Mouse (Mus musculus) MEL (cell line): ENCODE data around the gene Notch2. TPM values are rescaled to one million over a fixed set of nuclear protein-coding genes. Genes with fewer than 3 reads are reported as not detected.

Experiments used
- DNase-seq: peaks from one replicate; pipeline ENCODE4 v3.0.0; 2011; ENCODE audit warnings: low read depth, low spot score
- H3K27ac ChIP-seq: 2 replicates; pipeline ENCODE4 v1.5.1; 2012; ENCODE audit warnings: low read depth, mild to moderate bottlenecking, control low read depth, low read length, moderate library complexity; ENCODE audit not compliant: control insufficient read depth
- H3K27me3 ChIP-seq, 2 experiments: fragments of 150-350 bp in 1 of 2; sonication (generic) in 1 of 2; 2 replicates each; pipeline ENCODE4 v1.6.1; 2012; ENCODE audit warnings: low read length in 2 of 2, mild to moderate bottlenecking in 2 of 2, improper control_type of control experiment in 1 of 2, moderate library complexity in 1 of 2; ENCODE audit not compliant: insufficient read depth in 2 of 2, control insufficient read depth in 1 of 2
- H3K36me3 ChIP-seq, 2 experiments: 2 replicates each; pipeline ENCODE4 v1.6.1; 2012 to 2014; ENCODE audit warnings: low read length in 2 of 2, improper control_type of control experiment in 1 of 2, inconsistent platforms in 1 of 2, mild to moderate bottlenecking in 1 of 2; ENCODE audit not compliant: insufficient read depth in 2 of 2, control insufficient read depth in 1 of 2
- H3K4me1 ChIP-seq, 2 experiments: fragments of 150-350 bp in 1 of 2; sonication (generic) in 1 of 2; 2 replicates each; pipeline ENCODE4 v1.6.1; 2012; ENCODE audit warnings: low read length in 2 of 2, improper control_type of control experiment in 1 of 2, mild to moderate bottlenecking in 1 of 2; ENCODE audit not compliant: insufficient read depth in 2 of 2, control insufficient read depth in 1 of 2
- H3K4me3 ChIP-seq, 2 experiments: fragments of 150-350 bp in 1 of 2; sonication (generic) in 1 of 2; 2 replicates each; pipeline ENCODE4 v1.5.1; 2012; ENCODE audit warnings: low read depth in 2 of 2, low read length in 2 of 2, mild to moderate bottlenecking in 2 of 2, moderate library complexity in 2 of 2, control low read depth in 1 of 2, improper control_type of control experiment in 1 of 2; ENCODE audit not compliant: control insufficient read depth in 1 of 2, insufficient read depth in 1 of 2
- H3K79me2 ChIP-seq: 2 replicates; pipeline ENCODE4 v1.6.1; 2012; ENCODE audit warnings: mild to moderate bottlenecking, low read length, moderate library complexity; ENCODE audit not compliant: control insufficient read depth, poor library complexity, insufficient read depth
- H3K9ac ChIP-seq: 2 replicates; pipeline ENCODE4 v1.6.1; 2012; ENCODE audit warnings: low read depth, mild to moderate bottlenecking, control low read depth, low read length, moderate library complexity; ENCODE audit not compliant: control insufficient read depth, poor library complexity, severe bottlenecking
- H3K9me3 ChIP-seq: fragments of 150-350 bp; sonication (generic); replicated peaks from 2 replicates; pipeline ENCODE4 v1.6.1; 2012; ENCODE audit warnings: mild to moderate bottlenecking, low read length, improper control_type of control experiment, moderate library complexity; ENCODE audit not compliant: insufficient read depth
- CHD1 ChIP-seq: IDR thresholded peaks from 2 replicates; pipeline ENCODE4 v1.6.1; 2012; ENCODE audit warnings: low read depth, mild to moderate bottlenecking, inconsistent platforms, low read length, improper control_type of control experiment
- CHD2 ChIP-seq: IDR thresholded peaks from 2 replicates; pipeline ENCODE4 v1.6.1; 2011; ENCODE audit warnings: low read length, improper control_type of control experiment
- E2F4 ChIP-seq: IDR thresholded peaks from 2 replicates; pipeline ENCODE4 v1.6.1; 2011; ENCODE audit warnings: low read depth, low read length, improper control_type of control experiment, borderline replicate concordance
- ELF1 ChIP-seq: IDR thresholded peaks from 2 replicates; pipeline ENCODE4 v1.6.1; 2014; ENCODE audit warnings: low read depth, mild to moderate bottlenecking, inconsistent platforms, low read length, improper control_type of control experiment, moderate library complexity
- ETS1 ChIP-seq: IDR thresholded peaks from 2 replicates; pipeline ENCODE4 v1.6.1; 2012; ENCODE audit warnings: low read depth, mild to moderate bottlenecking, inconsistent platforms, low read length, improper control_type of control experiment, moderate library complexity
- GABPA ChIP-seq: IDR thresholded peaks from 2 replicates; pipeline ENCODE4 v1.6.1; 2012; ENCODE audit warnings: low read depth, mild to moderate bottlenecking, inconsistent platforms, low read length, improper control_type of control experiment, moderate library complexity
- GATA1 ChIP-seq: IDR thresholded peaks from 2 replicates; pipeline ENCODE4 v1.6.1; 2011; ENCODE audit warnings: low read depth, low read length, improper control_type of control experiment
- MAFK ChIP-seq: IDR thresholded peaks from 2 replicates; pipeline ENCODE4 v1.6.1; 2011; ENCODE audit warnings: low read depth, mild to moderate bottlenecking, low read length, improper control_type of control experiment, borderline replicate concordance
- MAZ ChIP-seq: IDR thresholded peaks from 2 replicates; pipeline ENCODE4 v1.6.1; 2012; ENCODE audit warnings: low read depth, mild to moderate bottlenecking, inconsistent platforms, low read length, improper control_type of control experiment
- MEF2A ChIP-seq: IDR thresholded peaks from 2 replicates; pipeline ENCODE4 v1.6.1; 2014; ENCODE audit warnings: low read depth, mild to moderate bottlenecking, inconsistent platforms, low read length, improper control_type of control experiment; ENCODE audit not compliant: poor library complexity, insufficient replicate concordance, severe bottlenecking; ENCODE audit errors: extremely low read depth
- MYB ChIP-seq: IDR thresholded peaks from 2 replicates; pipeline ENCODE4 v1.6.1; 2011; ENCODE audit warnings: mild to moderate bottlenecking, low read depth, low read length, improper control_type of control experiment
- NELFE ChIP-seq: IDR thresholded peaks from 2 replicates; pipeline ENCODE4 v1.6.1; 2011; ENCODE audit warnings: low read depth, low read length, improper control_type of control experiment
- POLR2A ChIP-seq, 2 experiments: IDR thresholded peaks; 2 replicates each; pipeline ENCODE4 v1.6.1; 2011 to 2012; ENCODE audit warnings: low read length in 2 of 2, mild to moderate bottlenecking in 2 of 2, control low read depth in 1 of 2, improper control_type of control experiment in 1 of 2, low read depth in 1 of 2, moderate library complexity in 1 of 2; ENCODE audit not compliant: control insufficient read depth in 1 of 2, insufficient read depth in 1 of 2, poor library complexity in 1 of 2
- POLR2AphosphoS5 ChIP-seq: IDR thresholded peaks from 2 replicates; pipeline ENCODE4 v1.6.1; 2012; ENCODE audit warnings: low read depth, borderline replicate concordance, mild to moderate bottlenecking, inconsistent platforms, low read length, moderate library complexity, mixed read lengths
- RAD21 ChIP-seq: IDR thresholded peaks from 2 replicates; pipeline ENCODE4 v1.6.1; 2011; ENCODE audit warnings: mild to moderate bottlenecking, low read depth, low read length, improper control_type of control experiment
- RCOR1 ChIP-seq: IDR thresholded peaks from 2 replicates; pipeline ENCODE4 v1.6.1; 2012; ENCODE audit warnings: low read depth, mild to moderate bottlenecking, inconsistent platforms, low read length, improper control_type of control experiment
- SIN3A ChIP-seq: IDR thresholded peaks from 2 replicates; pipeline ENCODE4 v1.6.1; 2012; ENCODE audit warnings: low read length, improper control_type of control experiment, inconsistent platforms
- SMC3 ChIP-seq: IDR thresholded peaks from 2 replicates; pipeline ENCODE4 v1.6.1; 2011; ENCODE audit warnings: low read depth, low read length, improper control_type of control experiment
- TAL1 ChIP-seq: IDR thresholded peaks from 2 replicates; pipeline ENCODE4 v1.6.1; 2012; ENCODE audit warnings: mild to moderate bottlenecking, inconsistent platforms, low read length, moderate library complexity, mixed read lengths
- TBP ChIP-seq: IDR thresholded peaks from 2 replicates; pipeline ENCODE4 v1.8.0; 2011; ENCODE audit warnings: low read depth, low read length, improper control_type of control experiment
- UBTF ChIP-seq: IDR thresholded peaks from 2 replicates; pipeline ENCODE4 v1.6.1; 2012; ENCODE audit warnings: low read depth, mild to moderate bottlenecking, inconsistent platforms, low read length, improper control_type of control experiment, moderate library complexity, borderline replicate concordance; ENCODE audit not compliant: insufficient read depth
- USF2 ChIP-seq, 2 experiments: IDR thresholded peaks; 2 replicates each; pipeline ENCODE4 v1.6.1; 2011 to 2012; ENCODE audit warnings: improper control_type of control experiment in 2 of 2, low read length in 2 of 2, borderline replicate concordance in 1 of 2, inconsistent platforms in 1 of 2, low read depth in 1 of 2, mild to moderate bottlenecking in 1 of 2; ENCODE audit not compliant: insufficient read depth in 1 of 2
- ZNF384 ChIP-seq: IDR thresholded peaks from 2 replicates; pipeline ENCODE4 v1.6.1; 2012; ENCODE audit warnings: low read depth, mild to moderate bottlenecking, inconsistent platforms, low read length, improper control_type of control experiment
- polyA plus RNA-seq, 2 experiments: library from polyadenylated mRNA; stranded (reverse) in 1 of 2; unstranded in 1 of 2; fragments of >175 nt in 1 of 2; fragments of >200 nt in 1 of 2; gene quantifications; 2 replicates each; pipeline versions ENCODE4 v1.2.1 to v1.2.4; 2012; ENCODE audit warnings: low replicate concordance in 2 of 2, low read depth in 1 of 2; ENCODE audit not compliant: insufficient read length in 2 of 2, insufficient read depth in 1 of 2, missing spikeins in 1 of 2
- total RNA-seq: library from RNA; depleted of rRNA; stranded (reverse); fragments of 300-350 nt; gene quantifications from 2 replicates; pipeline ENCODE4 v1.2.3, GENCODE M21; 2012

The Notch2 gene
- total and polyA plus RNA-seq, 3 experiments: 16.2 to 36.6 (median 16.6) TPM

- no peak overlapping the region for H3K27ac ChIP-seq
- peaks cover 0 to 2% of the 10 kb centered on the region in 2 experiments; a peak in 3 of 4 replicates for H3K36me3 ChIP-seq
- H3K4me1 ChIP-seq: peaks cover 5 to 11% of the 10 kb centered on the region in 2 experiments; a peak in 3 of 4 replicates
- no peaks in the 10 kb centered on the region for H3K27me3 ChIP-seq
- TF ChIP-seq ELF1: no peak
- TF ChIP-seq UBTF: no peak
- no peak for TF ChIP-seq ZNF384
- no peak for TF ChIP-seq TBP
- no peak for TF ChIP-seq POLR2A (IDR thresholded peaks at IDR 0.05; ENCODE audit: control insufficient read depth in 1 of 2, insufficient read depth in 1 of 2, low read depth in 1 of 2, low read length in 2 of 2, poor library complexity in 1 of 2)
- no peak for TF ChIP-seq MAZ
- no peak for TF ChIP-seq NELFE
- no peak overlapping the region for H3K9ac ChIP-seq
- H3K4me3 ChIP-seq: no peak overlapping the region
- H3K9me3 ChIP-seq: no peaks in the 10 kb centered on the region
- no peak for DNase-seq
- no peaks in the 10 kb centered on the region for H3K79me2 ChIP-seq
These were observed 79.5 kb downstream of the Notch2 start for GRCm38 (mm10) chr3:98092680-98093370.

GRCm38 (mm10) chr3:98093954-98094353, 80.6 kb downstream of the Notch2 start:
- no peak for DNase-seq
- H3K36me3 ChIP-seq: no peaks in the 10 kb centered on the region; a peak in 2 of 4 replicates
- H3K9me3 ChIP-seq: no peaks in the 10 kb centered on the region
- H3K79me2 ChIP-seq: no peaks in the 10 kb centered on the region
- TF ChIP-seq GABPA: no peak
- no peak for TF ChIP-seq SMC3
- no peak for TF ChIP-seq MYB
- no peak for TF ChIP-seq CHD2
- no peak for TF ChIP-seq NELFE
- TF ChIP-seq POLR2A (IDR thresholded peaks at IDR 0.05; ENCODE audit: control insufficient read depth in 1 of 2, insufficient read depth in 1 of 2, low read depth in 1 of 2, low read length in 2 of 2, poor library complexity in 1 of 2): no peak
- no peak for TF ChIP-seq RAD21
- no peak for TF ChIP-seq USF2 (IDR thresholded peaks at IDR 0.05; ENCODE audit: borderline replicate concordance in 1 of 2, insufficient read depth in 1 of 2, low read depth in 1 of 2, low read length in 2 of 2)
- TF ChIP-seq TAL1: no peak
- TF ChIP-seq CHD1: no peak
- no peak for TF ChIP-seq MAFK
- TF ChIP-seq RCOR1: no peak
- TF ChIP-seq ETS1: no peak
- no peak for TF ChIP-seq TBP
- TF ChIP-seq E2F4: no peak
- TF ChIP-seq GATA1: no peak
- TF ChIP-seq MEF2A: no peak
- no peak for TF ChIP-seq POLR2AphosphoS5
- no peak for TF ChIP-seq SIN3A
- H3K4me3 ChIP-seq: no peak overlapping the region
- no peak overlapping the region for H3K9ac ChIP-seq
- H3K27ac ChIP-seq: no peak overlapping the region
- H3K27me3 ChIP-seq: no peaks in the 10 kb centered on the region
- peaks cover 5% of the 10 kb centered on the region in 2 experiments; a peak in 2 of 4 replicates for H3K4me1 ChIP-seq
